Mouse (Mus musculus) yolk sac, embryonic 10.5 days (tissue): ENCODE data around the gene Myl6.
"Not testable (repeated sequence)": the region's sequence is repeated elsewhere in the genome, so short reads cannot be mapped to it uniquely, and the experiment has no call there.

Experiments used
- DNase-seq: peaks from one replicate; pipeline ENCODE4 v3.0.0-alpha.2; 2017; ENCODE audit warnings: low spot score

Myl6 gene

DNA sequence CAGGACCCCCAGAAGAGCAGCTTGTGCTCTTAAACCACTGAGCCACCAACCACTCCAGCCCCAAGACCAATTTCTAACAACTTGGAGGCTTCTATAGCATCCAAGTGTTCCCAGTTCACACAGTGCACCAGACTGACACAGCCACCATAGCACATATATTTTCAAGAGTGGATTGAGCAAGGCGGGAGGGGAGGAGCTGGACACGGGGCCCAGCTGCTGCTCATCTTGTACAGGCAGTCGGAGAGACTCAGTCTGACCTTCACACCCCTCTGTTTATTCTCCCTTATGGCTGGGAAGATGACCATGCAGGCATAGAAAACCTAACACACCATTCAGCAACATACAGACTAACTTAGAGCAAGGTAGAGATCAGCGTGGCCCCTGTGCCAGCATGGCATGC, 15.9 kb upstream of the Myl6 start:
- no peak for DNase-seq

DNA sequence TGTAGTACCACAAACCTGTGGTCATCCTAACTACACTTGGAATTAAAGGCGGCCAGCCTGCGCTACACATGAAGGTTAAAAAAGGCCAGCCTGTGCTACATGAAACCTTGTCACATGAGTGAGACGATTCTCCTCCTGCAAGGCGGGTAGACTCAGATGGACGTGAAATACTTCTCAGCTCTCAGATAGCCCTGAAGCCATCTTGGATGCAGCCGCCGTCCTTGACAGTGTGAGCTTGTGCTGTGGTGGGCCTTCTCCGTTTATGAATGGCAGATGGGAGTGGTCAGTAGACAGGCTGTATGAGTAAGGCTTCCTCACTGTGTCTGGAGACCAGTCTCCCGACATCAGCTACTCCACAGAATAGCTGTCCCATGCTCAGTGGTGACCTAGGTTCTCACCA, 15.3 kb upstream of the Myl6 start:
- DNase-seq = no peak

- no peak for DNase-seq
Measured at GRCm38 (mm10) chr10:128508260-128508659, 14.3 kb upstream of the Myl6 start.

GRCm38 (mm10) chr10:128505974-128506373, 12.0 kb upstream of the Myl6 start:
- DNase-seq = no peak

GRCm38 (mm10) chr10:128505371-128505667, 11.4 kb upstream of the Myl6 start:
- DNase-seq = not testable (repeated sequence)

GRCm38 (mm10) chr10:128504641-128505370, 10.9 kb upstream of the Myl6 start:
- DNase-seq = no peak

DNA sequence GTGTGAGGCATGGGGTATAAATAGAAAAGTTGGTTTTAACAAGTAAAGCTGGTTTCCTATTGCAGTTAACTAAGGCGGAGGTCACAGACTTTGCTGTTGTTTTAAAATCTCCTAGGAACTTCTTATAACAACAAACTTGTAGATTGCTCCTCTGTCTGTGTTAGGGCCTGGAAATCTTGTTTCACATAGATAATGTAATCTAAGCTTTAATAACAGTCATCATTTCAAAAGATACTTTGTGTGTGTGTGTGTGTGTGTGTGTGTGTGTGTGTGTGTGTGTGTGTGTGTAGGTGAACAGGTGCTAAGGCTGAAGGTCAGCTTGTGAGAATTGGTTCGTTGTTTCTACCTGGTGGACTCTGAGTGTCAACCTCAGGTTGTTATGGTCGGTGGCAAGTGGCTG, 10.1 kb upstream of the Myl6 start:
- DNase-seq = no peak

- no peak for DNase-seq
Measured at GRCm38 (mm10) chr10:128503532-128503931, 9.6 kb upstream of the Myl6 start.

GRCm38 (mm10) chr10:128502341-128502740, 8.4 kb upstream of the Myl6 start:
- DNase-seq = peak; percentile 86

- DNase-seq = peak; percentile 65
Measured at GRCm38 (mm10) chr10:128499116-128499671, 5.2 kb upstream of the Myl6 start.

- peak; percentile 98 for DNase-seq
Measured at GRCm38 (mm10) chr10:128498590-128498989, 4.6 kb upstream of the Myl6 start, which contains the start of gene Myl6b. Gene Myl6b (minus strand): TSS chr10:128498685.

GRCm38 (mm10) chr10:128497134-128497737, 3.3 kb upstream of the Myl6 start:
- DNase-seq = no peak

- no peak for DNase-seq
Measured at GRCm38 (mm10) chr10:128496509-128497077, 2.6 kb upstream of the Myl6 start.

- DNase-seq = no peak
Measured at GRCm38 (mm10) chr10:128495903-128496302, 2.0 kb upstream of the Myl6 start.

DNA sequence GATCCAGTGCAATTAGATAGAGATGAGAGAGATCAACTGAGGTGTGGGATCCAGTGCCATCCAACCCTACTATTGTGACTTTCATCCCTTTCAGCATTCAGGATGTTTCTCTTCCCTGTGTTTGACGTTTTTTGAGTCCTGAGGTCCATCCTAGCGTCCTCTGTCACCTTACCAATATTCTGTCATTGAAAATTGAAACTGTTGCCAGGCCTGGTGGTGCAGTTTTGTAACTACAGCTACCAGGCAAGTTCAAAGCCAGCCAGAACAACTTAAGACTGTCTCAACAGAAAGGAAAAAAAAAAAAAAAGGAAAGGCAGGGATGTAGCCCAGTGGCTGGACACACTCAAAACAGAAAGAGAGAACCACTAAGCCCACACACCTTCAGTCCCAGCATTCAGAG, 1.3 kb upstream of the Myl6 start:
- no peak for DNase-seq

DNA sequence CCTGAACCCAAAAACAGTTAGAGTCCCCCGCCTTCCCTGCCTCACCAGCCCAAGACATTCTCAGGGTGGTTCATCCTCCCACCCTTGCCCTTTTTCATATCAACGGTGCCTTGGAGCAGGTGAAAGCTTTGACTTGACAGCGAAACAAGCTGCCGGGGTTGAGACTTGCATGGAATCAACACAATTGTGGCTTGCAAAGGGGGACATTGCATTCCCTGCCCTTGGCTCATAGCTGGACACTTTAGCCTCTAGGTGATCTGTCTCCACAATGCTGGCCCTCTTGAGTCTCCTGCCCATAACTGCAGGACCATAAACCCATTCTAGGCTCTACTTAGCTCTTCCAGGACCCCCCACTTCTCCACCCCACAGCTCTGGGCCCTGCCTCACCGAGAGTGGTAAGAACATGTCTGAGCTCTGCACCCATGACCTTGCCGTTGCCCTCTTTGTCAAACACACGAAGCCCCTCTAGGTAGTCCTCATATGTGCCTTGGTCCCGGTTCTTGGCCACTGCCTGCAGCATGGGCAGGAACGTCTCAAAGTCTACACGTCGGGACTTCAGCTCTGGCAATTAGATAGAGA, 811 bp upstream of the Myl6 start:
- no peak for DNase-seq

DNA sequence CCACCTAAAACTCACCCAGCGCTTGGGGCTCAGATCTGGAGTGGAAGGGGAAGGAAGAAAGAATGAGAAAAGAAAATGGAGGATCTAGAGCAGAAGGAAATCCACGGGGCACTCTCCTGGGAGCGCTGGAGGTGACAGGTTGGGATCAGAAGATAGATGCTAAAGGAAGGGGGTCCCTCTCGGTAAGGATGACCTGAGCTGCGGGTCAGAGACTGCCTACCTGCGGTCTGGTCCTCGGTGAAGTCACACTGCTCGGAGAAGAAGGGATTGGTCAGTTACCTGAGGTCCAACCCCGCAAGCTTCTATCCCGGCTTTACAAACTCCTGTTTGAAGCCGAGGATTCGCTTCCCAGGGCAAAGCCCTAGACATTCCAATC, 638 bp downstream of the Myl6 start:
- no peak for DNase-seq

DNA sequence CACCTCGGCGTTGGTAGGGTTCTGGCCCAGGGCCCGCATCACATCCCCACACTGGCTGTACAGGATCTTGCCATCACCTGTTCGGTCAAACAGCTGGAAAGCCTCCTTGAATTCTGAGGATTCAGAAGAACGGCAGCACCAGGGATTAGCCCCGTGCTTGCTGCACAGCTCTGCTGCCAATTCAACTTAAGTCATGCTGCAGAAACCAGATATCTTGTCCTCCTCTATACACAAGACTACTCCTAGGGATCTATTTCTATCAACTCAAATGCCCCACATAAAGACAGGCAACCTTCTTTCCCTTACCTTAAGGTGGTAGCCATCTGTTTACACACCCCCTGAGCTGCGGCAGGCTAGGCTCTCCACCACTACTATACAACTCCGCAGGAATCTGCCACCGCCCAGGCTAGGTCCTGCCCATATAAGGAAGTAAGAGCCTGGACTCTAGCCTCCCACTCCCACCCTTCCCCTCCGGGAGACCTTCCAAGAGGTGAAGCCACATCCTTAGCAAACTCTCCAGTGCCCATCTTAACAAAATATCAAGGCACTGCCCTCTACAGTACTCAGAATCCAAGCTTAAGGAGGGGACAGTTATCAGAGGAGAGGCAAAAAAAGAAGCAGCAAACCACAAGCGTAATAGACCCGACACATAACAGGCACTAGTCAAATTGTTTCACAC, 1.2 kb downstream of the Myl6 start:
- DNase-seq = peak; percentile 84

DNA sequence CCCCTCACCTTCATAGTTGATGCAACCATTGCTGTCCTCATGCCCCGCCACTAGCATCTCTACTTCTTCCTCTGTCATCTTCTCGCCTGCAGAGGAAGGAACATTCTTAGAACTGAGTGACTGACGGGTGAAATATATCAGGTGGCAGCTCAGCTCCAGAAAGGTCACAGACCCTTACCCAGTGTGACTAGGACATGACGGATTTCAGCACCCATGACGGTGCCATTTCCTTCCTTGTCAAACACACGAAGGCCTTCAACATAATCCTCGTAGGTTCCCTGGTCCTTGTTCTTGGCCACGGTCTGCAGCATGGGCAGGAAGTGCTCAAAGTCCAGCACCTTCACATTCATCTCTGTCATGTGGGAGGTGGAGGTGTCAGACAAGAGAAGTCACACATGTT, 1.9 kb downstream of the Myl6 start:
- not testable (repeated sequence) for DNase-seq

GRCm38 (mm10) chr10:128491495-128491894, 2.5 kb downstream of the Myl6 start:
- DNase-seq = peak; percentile 41

DNA sequence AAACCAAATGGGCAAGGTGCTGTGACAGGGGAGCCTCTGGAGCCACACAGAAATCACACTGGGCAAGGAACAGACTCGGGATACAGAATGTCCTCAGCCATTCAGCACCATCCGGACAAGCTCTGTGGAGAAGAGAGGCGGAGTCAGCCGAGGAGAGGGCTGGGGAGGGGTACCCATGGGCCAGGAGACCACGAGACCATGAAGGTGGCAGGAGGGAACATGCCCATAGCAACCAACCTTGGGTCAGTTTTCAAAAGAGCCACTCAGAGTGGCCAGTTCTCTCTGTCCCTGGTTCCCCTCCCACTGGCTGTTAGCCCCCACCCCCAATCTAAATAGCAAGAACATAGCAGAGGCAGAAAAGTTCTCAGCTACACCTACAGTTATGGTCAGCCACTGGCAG, 3.0 kb downstream of the Myl6 start:
- DNase-seq = no peak

GRCm38 (mm10) chr10:128490232-128490631, 3.7 kb downstream of the Myl6 start:
- DNase-seq = peak; percentile 51
